Mouse (Mus musculus) kidney, adult 2 months (tissue): Measurements from ENCODE around the gene Fate1. TPM values are rescaled to one million over a fixed set of nuclear protein-coding genes. Genes with fewer than 3 reads are reported as not detected.
"Not testable (repeated sequence)": the region's sequence is repeated elsewhere in the genome, so short reads cannot be mapped to it uniquely, and the experiment has no call there.

Experiments used
- DNase-seq: peaks from one replicate; pipeline ENCODE4 v3.0.0; 2021
- H3K27ac ChIP-seq: fragments of 200-500 bp; 2 replicates; pipeline ENCODE4 v1.5.1; 2012; ENCODE audit warnings: low read depth, low read length, control low read depth, inconsistent platforms; ENCODE audit not compliant: insufficient read depth
- H3K27me3 ChIP-seq: fragments of 200-500 bp; replicated peaks from 2 replicates; pipeline ENCODE4 v1.6.1; 2012; ENCODE audit warnings: mild to moderate bottlenecking, moderate library complexity, low read length, inconsistent platforms; ENCODE audit not compliant: control insufficient read depth, insufficient read depth
- H3K36me3 ChIP-seq: fragments of 200-500 bp; 2 replicates; pipeline ENCODE4 v1.6.1; 2012; ENCODE audit warnings: mild to moderate bottlenecking, moderate library complexity, low read length, inconsistent platforms; ENCODE audit not compliant: control insufficient read depth, insufficient read depth
- H3K4me1 ChIP-seq: fragments of 200-500 bp; 2 replicates; pipeline ENCODE4 v1.6.1; 2011; ENCODE audit warnings: low read length; ENCODE audit not compliant: control insufficient read depth, insufficient read depth
- H3K4me3 ChIP-seq: fragments of 200-500 bp; 2 replicates; pipeline ENCODE4 v1.5.1; 2011; ENCODE audit warnings: mild to moderate bottlenecking, low read depth, low read length, control low read depth; ENCODE audit not compliant: insufficient read depth
- CTCF ChIP-seq: fragments of 200-500 bp; conservative IDR thresholded peaks from 2 replicates; pipeline ENCODE4 v1.5.1; 2011; ENCODE audit warnings: low read depth, mild to moderate bottlenecking, control low read depth, low read length, moderate library complexity, mixed read lengths; ENCODE audit not compliant: insufficient read depth, insufficient read length
- POLR2A ChIP-seq: fragments of 200-500 bp; IDR thresholded peaks from one replicate; pipeline ENCODE4 v1.6.1; 2011; ENCODE audit warnings: low read depth, low read length, control low read depth
- WGBS: fragments of 180-500 bp; shearing (Covaris S2); methylation state at CpG from one replicate; pipeline ENCODE4 v1.1.7; 2018; 5-methylcytosine and 5-hydroxymethylcytosine counted together
- polyA plus RNA-seq: library from polyadenylated mRNA; depleted of rRNA; stranded (reverse); fragments of >200 nt; gene quantifications from 2 replicates; pipeline ENCODE4 v1.2.3, GENCODE M21; 2012

Gene Fate1
- polyA plus RNA-seq, 1 experiment = not detected

GRCm38 (mm10) chrX:71971325-71971724, 1.5 kb upstream of the Fate1 start:
- Histone ChIP-seq H3K36me3 (no peaks in the 10 kb centered on the region), H3K27me3 (no peaks in the 10 kb centered on the region), H3K4me1 (no peaks in the 10 kb centered on the region), H3K27ac (no peak overlapping the region), H3K4me3 (no peak overlapping the region)
- DNase-seq = no peak
- 82% methylated on average over 5 of the region's 5 CpGs for WGBS
- TF ChIP-seq POLR2A (no peak), CTCF (no peak)

GRCm38 (mm10) chrX:71977681-71978080, 4.9 kb downstream of the Fate1 start:
- not testable (repeated sequence) for H3K27ac ChIP-seq, H3K4me1 ChIP-seq, H3K27me3 ChIP-seq, H3K36me3 ChIP-seq, DNase-seq, H3K4me3 ChIP-seq

DNA sequence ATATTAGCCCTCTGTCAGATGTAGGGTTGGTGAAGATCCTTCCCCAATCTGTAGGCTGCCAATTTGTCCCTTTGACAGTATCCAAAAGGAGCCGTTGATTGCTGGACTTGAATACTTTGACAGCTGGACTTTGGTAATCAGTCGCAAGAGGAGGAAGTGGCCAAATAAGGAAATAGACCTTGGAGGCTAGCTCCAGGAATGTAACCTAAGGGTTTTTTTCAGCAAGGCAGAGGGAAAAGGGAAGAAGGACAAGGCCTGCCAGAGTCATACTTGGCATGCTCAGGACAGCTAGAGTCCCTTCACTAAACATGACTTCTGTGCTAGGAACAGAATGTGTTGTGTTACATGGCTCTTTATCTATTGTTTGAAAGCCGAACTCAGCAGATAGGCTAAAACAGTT, 7.7 kb downstream of the Fate1 start:
- H3K4me1 ChIP-seq = no peaks in the 10 kb centered on the region
- no peak overlapping the region for H3K27ac ChIP-seq
- WGBS = 36% methylated on average over 3 of the region's 3 CpGs
- TF ChIP-seq CTCF = no peak
- no peak for TF ChIP-seq POLR2A
- no peaks in the 10 kb centered on the region for H3K27me3 ChIP-seq
- DNase-seq = peak; percentile 5
- H3K36me3 ChIP-seq = no peaks in the 10 kb centered on the region
- no peak overlapping the region for H3K4me3 ChIP-seq

DNA sequence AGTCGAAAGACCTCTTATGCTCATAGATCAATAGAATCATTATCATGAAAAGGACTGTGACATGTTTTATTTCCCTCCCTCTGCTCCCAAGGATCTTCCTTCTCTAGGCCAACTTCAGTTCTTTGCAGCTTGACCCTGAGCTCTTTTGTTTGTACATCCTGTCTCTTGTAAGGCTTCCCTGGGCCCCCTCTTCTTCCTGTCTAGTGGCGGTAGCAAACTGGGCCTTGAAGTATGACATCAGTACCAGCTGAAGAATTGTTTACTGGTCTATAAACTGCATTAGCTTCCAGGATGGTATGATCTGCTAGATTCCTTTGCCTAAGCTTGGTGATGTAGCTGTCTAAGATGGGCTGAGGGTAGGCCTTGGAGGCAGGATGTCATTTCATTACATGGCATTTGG, 8.5 kb downstream of the Fate1 start:
- Histone ChIP-seq H3K27ac (no peak overlapping the region), H3K27me3 (no peaks in the 10 kb centered on the region), H3K4me3 (no peak overlapping the region), H3K36me3 (no peaks in the 10 kb centered on the region), H3K4me1 (no peaks in the 10 kb centered on the region)
- no peak for DNase-seq
- no peak for TF ChIP-seq CTCF
- no peak for TF ChIP-seq POLR2A
- WGBS = 76% methylated on average over 2 of the region's 2 CpGs

GRCm38 (mm10) chrX:71983205-71983604, 10.4 kb downstream of the Fate1 start:
- H3K27ac ChIP-seq = no peak overlapping the region
- WGBS = 54% methylated on average over 2 of the region's 2 CpGs
- TF ChIP-seq POLR2A (no peak), CTCF (no peak)
- H3K4me1 ChIP-seq = no peaks in the 10 kb centered on the region
- H3K27me3 ChIP-seq = no peaks in the 10 kb centered on the region
- no peaks in the 10 kb centered on the region for H3K36me3 ChIP-seq
- DNase-seq = no peak
- no peak overlapping the region for H3K4me3 ChIP-seq

DNA sequence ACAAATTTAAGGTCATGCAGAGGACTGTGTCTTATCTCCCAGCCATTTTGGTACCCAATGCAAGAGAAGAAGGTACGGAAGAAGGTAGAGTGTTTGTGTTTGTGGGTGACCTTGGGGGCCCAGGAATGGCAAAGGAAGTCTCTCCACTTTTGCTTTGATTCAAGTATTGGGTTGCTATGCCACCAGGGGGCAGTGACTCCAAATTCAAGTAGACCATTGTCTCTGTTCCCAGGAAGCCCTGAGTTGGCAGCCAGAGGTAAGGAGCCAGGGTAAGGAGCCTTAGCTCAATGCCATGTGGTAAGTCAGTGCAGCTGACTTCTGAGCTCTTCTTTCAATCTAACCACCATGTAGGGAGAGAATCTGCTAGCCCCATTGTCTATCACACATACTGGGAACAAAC, 11.0 kb downstream of the Fate1 start:
- no peak overlapping the region for H3K27ac ChIP-seq
- WGBS = 90% methylated on average over 1 of the region's 1 CpGs
- TF ChIP-seq CTCF = 0 out of 2 replicates have a peak, but pooled peaks have one; percentile 3
- no peak for TF ChIP-seq POLR2A
- peak; percentile 3 for DNase-seq
- no peak overlapping the region for H3K4me3 ChIP-seq
- no peaks in the 10 kb centered on the region for H3K27me3 ChIP-seq
- H3K4me1 ChIP-seq = no peaks in the 10 kb centered on the region
- no peaks in the 10 kb centered on the region for H3K36me3 ChIP-seq

GRCm38 (mm10) chrX:71991549-71991948, 18.8 kb downstream of the Fate1 start, which contains the start of gene Cnga2:
Gene Cnga2, plus strand, starts transcription at chrX:71991849.
- Histone ChIP-seq H3K4me3 (no peak within 1 kb of the TSS), H3K36me3 (no peaks in the 10 kb centered on the region), H3K4me1 (no peaks in the 10 kb centered on the region), H3K27ac (no peak within 1 kb of the TSS), H3K27me3 (no peaks in the 10 kb centered on the region)
- no peak for DNase-seq
- 73% methylated on average over 3 of the region's 3 CpGs for WGBS
- TF ChIP-seq POLR2A (no peak), CTCF (no peak)

- Histone ChIP-seq H3K36me3 (no peaks in the 10 kb centered on the region), H3K27me3 (no peaks in the 10 kb centered on the region), H3K27ac (no peak overlapping the region), H3K4me3 (no peak overlapping the region), H3K4me1 (no peaks in the 10 kb centered on the region)
- DNase-seq = no peak
- no peak for TF ChIP-seq POLR2A
- WGBS = 65% methylated on average over 1 of the region's 1 CpGs
These were observed 23.2 kb downstream of the Fate1 start for GRCm38 (mm10) chrX:71995972-71996371.
